Mouse (Mus musculus) small intestine, adult 2 months (tissue): ENCODE data around the gene Rnls. TPM values are rescaled to one million over a fixed set of nuclear protein-coding genes. Genes with fewer than 3 reads are reported as not detected.

Experiments
- H3K27ac ChIP-seq: fragments of 200-500 bp; 2 replicates; pipeline ENCODE4 v1.5.1; 2012; ENCODE audit warnings: low read depth, low read length, control low read depth, inconsistent platforms; ENCODE audit not compliant: insufficient read depth
- H3K27me3 ChIP-seq: fragments of 200-500 bp; 2 replicates; pipeline ENCODE4 v1.6.1; 2012; ENCODE audit warnings: mild to moderate bottlenecking, moderate library complexity, low read length, inconsistent platforms; ENCODE audit not compliant: control insufficient read depth, insufficient read depth
- H3K36me3 ChIP-seq: fragments of 200-500 bp; 2 replicates; pipeline ENCODE4 v1.6.1; 2012; ENCODE audit warnings: mild to moderate bottlenecking, low read length, control low read depth, inconsistent platforms; ENCODE audit not compliant: control insufficient read depth, insufficient read depth
- H3K4me1 ChIP-seq: fragments of 200-500 bp; 2 replicates; pipeline ENCODE4 v1.6.1; 2012; ENCODE audit warnings: low read length, inconsistent platforms, mixed read lengths; ENCODE audit not compliant: control insufficient read depth, insufficient read depth, insufficient read length
- H3K4me3 ChIP-seq: fragments of 200-500 bp; 2 replicates; pipeline ENCODE4 v1.5.1; 2012; ENCODE audit warnings: low read depth, mild to moderate bottlenecking, control low read depth, inconsistent platforms, low read length, moderate library complexity
- CTCF ChIP-seq: fragments of 200-500 bp; IDR thresholded peaks from 2 replicates; pipeline ENCODE4 v1.5.1; 2012; ENCODE audit warnings: low read depth, mild to moderate bottlenecking, control low read depth, inconsistent platforms, low read length, moderate library complexity, mixed read lengths; ENCODE audit not compliant: insufficient replicate concordance, insufficient read length; ENCODE audit errors: extremely low read depth
- POLR2A ChIP-seq: fragments of 200-500 bp; IDR thresholded peaks from 2 replicates; pipeline ENCODE4 v1.6.1; 2012; ENCODE audit warnings: low read depth, mild to moderate bottlenecking, control low read depth, inconsistent platforms, low read length, moderate library complexity
- WGBS: fragments of 180-500 bp; shearing (Covaris S2); methylation state at CpG from one replicate; pipeline ENCODE4 v1.1.7; 2018; 5-methylcytosine and 5-hydroxymethylcytosine counted together
- polyA plus RNA-seq: library from polyadenylated mRNA; depleted of rRNA; stranded (reverse); fragments of >200 nt; gene quantifications from 2 replicates; pipeline ENCODE4 v1.2.3, GENCODE M21; 2012

Rnls gene
- polyA plus RNA-seq, 1 experiment: 1.1 TPM

DNA sequence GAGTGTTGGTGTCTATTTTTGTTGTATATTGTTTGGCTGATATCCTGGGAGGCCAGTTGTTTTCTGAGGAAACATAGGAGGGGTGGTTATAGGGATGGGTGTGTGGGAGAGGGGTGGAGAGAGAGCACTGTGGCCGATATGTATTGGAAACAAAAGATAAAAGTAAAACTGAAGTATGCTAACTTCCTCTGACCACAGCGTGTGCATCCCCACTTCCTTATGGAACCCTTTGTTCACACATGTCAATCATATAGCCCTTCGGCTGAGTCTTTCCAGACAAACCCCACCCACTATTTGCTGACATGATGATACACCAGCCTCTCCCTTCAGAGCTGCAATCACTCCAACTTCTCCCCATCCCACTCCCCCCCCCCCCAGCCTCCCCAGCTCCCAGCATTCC lies 35.1 kb downstream of the Rnls start:
- Histone ChIP-seq H3K4me3 (no peak overlapping the region), H3K27ac (no peak overlapping the region), H3K36me3 (no peaks in the 10 kb centered on the region), H3K4me1 (no peaks in the 10 kb centered on the region), H3K27me3 (no peaks in the 10 kb centered on the region)
- no peak for TF ChIP-seq CTCF
- no peak for TF ChIP-seq POLR2A
- WGBS: 16% methylated on average over 3 of the region's 3 CpGs

DNA sequence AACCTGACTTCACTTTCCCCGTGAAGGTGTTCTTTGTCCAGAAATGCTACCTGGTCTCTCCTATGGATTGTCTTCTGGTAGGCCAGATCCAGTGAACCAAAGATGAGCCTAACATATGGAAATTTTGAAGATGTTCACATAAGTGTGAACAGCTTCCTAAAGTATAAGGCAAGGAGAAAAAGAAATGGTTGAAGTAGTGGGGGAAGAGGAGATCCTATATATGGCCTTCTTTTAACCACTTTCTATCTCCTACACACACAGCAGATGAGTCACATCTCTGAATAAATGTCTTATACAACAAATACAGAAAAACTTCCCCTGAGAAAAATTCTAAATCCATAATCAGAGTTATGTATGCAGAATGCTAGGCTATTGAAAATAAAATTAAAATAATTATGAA lies 52.0 kb downstream of the Rnls start:
- TF ChIP-seq POLR2A: no peak
- TF ChIP-seq CTCF: no peak

GRCm38 (mm10) chr19:33326706-33327641 lies 65.1 kb downstream of the Rnls start:
- Histone ChIP-seq H3K4me3 (no peak overlapping the region), H3K36me3 (no peaks in the 10 kb centered on the region), H3K27ac (no peak overlapping the region), H3K4me1 (no peaks in the 10 kb centered on the region), H3K27me3 (no peaks in the 10 kb centered on the region)
- TF ChIP-seq CTCF: no peak
- no peak for TF ChIP-seq POLR2A
- 39% methylated on average over 4 of the region's 4 CpGs for WGBS

More for the DNA sequence above, 52.0 kb downstream of the Rnls start:
- no peak overlapping the region for H3K4me3 ChIP-seq
- H3K36me3 ChIP-seq: no peaks in the 10 kb centered on the region
- no peaks in the 10 kb centered on the region for H3K4me1 ChIP-seq
- no peak overlapping the region for H3K27ac ChIP-seq
- H3K27me3 ChIP-seq: no peaks in the 10 kb centered on the region
- WGBS: 90% methylated on average over 1 of the region's 1 CpGs

DNA sequence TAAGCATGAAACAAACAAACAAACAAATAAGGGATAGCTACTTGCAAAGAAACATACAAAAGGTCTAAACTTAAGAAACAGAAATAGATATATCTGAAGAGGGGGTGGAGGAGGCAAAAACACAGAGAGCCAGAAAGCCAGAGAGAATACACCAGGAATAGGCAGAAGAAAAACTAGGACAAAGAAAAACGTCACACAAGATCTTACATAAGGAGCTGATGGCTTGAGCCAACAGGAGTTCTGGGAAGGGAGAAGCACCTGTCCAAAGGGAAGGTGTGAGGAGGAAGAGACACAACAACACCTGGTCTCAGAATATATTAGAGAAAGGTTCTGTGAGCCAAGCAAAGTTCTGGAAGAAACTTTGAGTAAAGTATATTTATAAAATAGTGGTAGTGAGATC lies 73.3 kb downstream of the Rnls start:
- Histone ChIP-seq H3K27me3 (no peaks in the 10 kb centered on the region), H3K27ac (no peak overlapping the region), H3K36me3 (no peaks in the 10 kb centered on the region), H3K4me3 (no peak overlapping the region), H3K4me1 (no peaks in the 10 kb centered on the region)
- no peak for TF ChIP-seq CTCF
- 39% methylated on average over 1 of the region's 1 CpGs for WGBS

GRCm38 (mm10) chr19:33317130-33317529 lies 75.0 kb downstream of the Rnls start:
- Histone ChIP-seq H3K27ac (no peak overlapping the region), H3K36me3 (no peaks in the 10 kb centered on the region), H3K4me1 (no peaks in the 10 kb centered on the region), H3K4me3 (no peak overlapping the region), H3K27me3 (no peaks in the 10 kb centered on the region)
- 59% methylated on average over 4 of the region's 4 CpGs for WGBS
- TF ChIP-seq POLR2A (no peak), CTCF (no peak)

- no peak overlapping the region for H3K4me3 ChIP-seq
- WGBS: 68% methylated on average over 3 of the region's 3 CpGs
- H3K27me3 ChIP-seq: no peaks in the 10 kb centered on the region
- no peaks in the 10 kb centered on the region for H3K36me3 ChIP-seq
- no peak overlapping the region for H3K27ac ChIP-seq
- TF ChIP-seq CTCF: no peak
- H3K4me1 ChIP-seq: no peaks in the 10 kb centered on the region
Measured at GRCm38 (mm10) chr19:33299726-33300292, 92.3 kb downstream of the Rnls start.

DNA sequence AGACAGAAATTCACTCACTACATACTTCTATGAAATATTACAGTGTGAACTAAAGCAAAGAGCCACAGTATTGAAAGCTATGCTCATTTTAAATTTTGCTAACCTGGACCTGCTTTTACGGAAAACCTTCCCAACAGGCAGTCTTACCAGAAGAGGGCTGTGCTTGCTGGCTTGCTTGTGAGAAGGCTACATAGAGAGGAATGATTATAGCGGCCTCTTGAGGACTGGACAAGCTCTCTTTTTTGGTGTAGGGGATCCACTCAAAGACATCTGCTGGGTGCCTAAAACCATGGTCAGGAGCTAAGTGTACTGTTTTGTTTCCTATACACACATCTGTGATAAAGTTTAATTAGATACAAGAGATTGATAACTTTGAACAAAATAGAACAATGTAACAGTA lies 95.8 kb downstream of the Rnls start:
- 64% methylated on average over 2 of the region's 2 CpGs for WGBS

More for the DNA sequence above, 95.8 kb downstream of the Rnls start:
- Histone ChIP-seq H3K36me3 (no peaks in the 10 kb centered on the region), H3K4me3 (no peak overlapping the region), H3K4me1 (no peaks in the 10 kb centered on the region), H3K27ac (no peak overlapping the region), H3K27me3 (no peaks in the 10 kb centered on the region)
- TF ChIP-seq CTCF (no peak), POLR2A (no peak)
